Mouse (Mus musculus): ENCODE results near the gene 3110018I06Rik. TPM values are rescaled to one million over a fixed set of nuclear protein-coding genes. Genes with fewer than 3 reads are reported as not detected.

Gene 3110018I06Rik
- total RNA-seq (2021): not detected

- intact Hi-C loops (cut with DNase I): no loop called here
- DNase-seq: no peak
These were observed at the start of gene 3110018I06Rik for GRCm38 (mm10) chr12:107488371-107488770. 3110018I06Rik (plus strand) TSS chr12:107488632.

- intact Hi-C loops (cut with DNase I): no loop called here
These were observed 43.8 kb upstream of the 3110018I06Rik start for GRCm38 (mm10) chr12:107444681-107445080.

GRCm38 (mm10) chr12:107457835-107458234 is 30.6 kb upstream of the 3110018I06Rik start:
- DNase-seq: no peak
- intact Hi-C loops (cut with DNase I): no loop called here

More at GRCm38 (mm10) chr12:107444681-107445080, 43.8 kb upstream of the 3110018I06Rik start:
- no peak for DNase-seq

- intact Hi-C loops (cut with DNase I): no loop called here
- peak; percentile 62 to 78 for DNase-seq
These were observed 23.7 kb upstream of the 3110018I06Rik start for GRCm38 (mm10) chr12:107464731-107465130.

- DNase-seq: no peak
These were observed 11.8 kb upstream of the 3110018I06Rik start for GRCm38 (mm10) chr12:107476441-107477291.

GRCm38 (mm10) chr12:107479350-107479749 is 9.1 kb upstream of the 3110018I06Rik start:
- no peak for DNase-seq
- intact Hi-C loops (cut with DNase I): no loop called here

More at GRCm38 (mm10) chr12:107476441-107477291, 11.8 kb upstream of the 3110018I06Rik start:
- intact Hi-C loops (cut with DNase I): no loop called here

- DNase-seq: no peak
- intact Hi-C loops (cut with DNase I): no loop called here
These were observed 5.4 kb upstream of the 3110018I06Rik start for GRCm38 (mm10) chr12:107483031-107483430.

GRCm38 (mm10) chr12:107491344-107491743 is 2.9 kb downstream of the 3110018I06Rik start:
- no peak for DNase-seq
- intact Hi-C loops (cut with DNase I): no loop called here

- intact Hi-C loops (cut with DNase I): no loop called here
- no peak for DNase-seq
These were observed 8.5 kb downstream of the 3110018I06Rik start for GRCm38 (mm10) chr12:107496924-107497323.

GRCm38 (mm10) chr12:107509661-107510237 is 21.3 kb downstream of the 3110018I06Rik start:
- DNase-seq: no peak
- intact Hi-C loops (cut with DNase I): no loop called here

- intact Hi-C loops (cut with DNase I): no loop called here
- DNase-seq: no peak
These were observed 22.7 kb downstream of the 3110018I06Rik start for GRCm38 (mm10) chr12:107511112-107511511.

- DNase-seq: no peak
- intact Hi-C loops (cut with DNase I): no loop called here
These were observed 28.1 kb downstream of the 3110018I06Rik start for GRCm38 (mm10) chr12:107516265-107517217.

GRCm38 (mm10) chr12:107520941-107521340 is 32.5 kb downstream of the 3110018I06Rik start:
- DNase-seq: no peak
- intact Hi-C loops (cut with DNase I): no loop called here

- intact Hi-C loops (cut with DNase I): no loop called here
- DNase-seq: no peak
These were observed 40.0 kb downstream of the 3110018I06Rik start for GRCm38 (mm10) chr12:107528346-107528880.

- DNase-seq: no peak
- intact Hi-C loops (cut with DNase I): no loop called here
These were observed 44.4 kb downstream of the 3110018I06Rik start for GRCm38 (mm10) chr12:107532871-107533270.
